Mouse (Mus musculus) 3134 (cell line): ENCODE results near the gene Gm49403.
"Not testable (repeated sequence)": the region's sequence is repeated elsewhere in the genome, so short reads cannot be mapped to it uniquely, and the experiment has no call there.

Experiments
- DNase-seq: peaks from one replicate; pipeline ENCODE4 v3.0.0-alpha.2; 2011; ENCODE audit warnings: low spot score; ENCODE audit not compliant: insufficient read length; ENCODE audit errors: extremely low read depth

Gene Gm49403

GRCm38 (mm10) chr19:8871267-8872186, 12.2 kb upstream of the Gm49403 start, which contains the start of gene Ubxn1:
TSS of gene Ubxn1 (plus strand) at chr19:8871496.
- peak; percentile 93 for DNase-seq

- DNase-seq: no peak
Observed at GRCm38 (mm10) chr19:8872266-8872840, 11.4 kb upstream of the Gm49403 start.

- no peak for DNase-seq
Observed at GRCm38 (mm10) chr19:8875031-8875430, 8.7 kb upstream of the Gm49403 start.

GRCm38 (mm10) chr19:8880311-8881033, 3.3 kb upstream of the Gm49403 start, which contains the start of gene Uqcc3:
TSS of gene Uqcc3 (minus strand) at chr19:8880923.
- peak; percentile 65 for DNase-seq

- DNase-seq: no peak
Observed at GRCm38 (mm10) chr19:8881034-8881392, 2.7 kb upstream of the Gm49403 start.

- no peak for DNase-seq
Observed at GRCm38 (mm10) chr19:8886916-8887584, 3.3 kb downstream of the Gm49403 start.

- DNase-seq: no peak
Observed at GRCm38 (mm10) chr19:8887585-8888463, 4.1 kb downstream of the Gm49403 start.

GRCm38 (mm10) chr19:8888511-8889385, 5.0 kb downstream of the Gm49403 start, which contains the start of the genes 1810009A15Rik and Gm49416:
TSS of gene 1810009A15Rik (plus strand) at chr19:8888853.
TSS of gene Gm49416 (plus strand) at chr19:8888926.
- peak; percentile 88 for DNase-seq

- peak; percentile 80 for DNase-seq
Observed at GRCm38 (mm10) chr19:8892829-8893766, 9.4 kb downstream of the Gm49403 start, which contains the start of gene Ints5. TSS of gene Ints5 (plus strand) at chr19:8893005.

- no peak for DNase-seq
Observed at GRCm38 (mm10) chr19:8895397-8895960, 11.7 kb downstream of the Gm49403 start.

GRCm38 (mm10) chr19:8896231-8896630, 12.5 kb downstream of the Gm49403 start:
- DNase-seq: not testable (repeated sequence)

GRCm38 (mm10) chr19:8897211-8897864, 13.6 kb downstream of the Gm49403 start:
- DNase-seq: not testable (repeated sequence)

- peak; percentile 92 for DNase-seq
Observed at GRCm38 (mm10) chr19:8897865-8898495, 14.2 kb downstream of the Gm49403 start, which contains the start of gene Ganab. TSS of gene Ganab (plus strand) at chr19:8898071.

GRCm38 (mm10) chr19:8898576-8898975, 14.8 kb downstream of the Gm49403 start:
- no peak for DNase-seq

- DNase-seq: no peak
Observed at GRCm38 (mm10) chr19:8899079-8899478, 15.3 kb downstream of the Gm49403 start.

GRCm38 (mm10) chr19:8903412-8903811, 19.7 kb downstream of the Gm49403 start:
- no peak for DNase-seq
